Mouse (Mus musculus): ENCODE results near the gene Sema3d. TPM values are rescaled to one million over a fixed set of nuclear protein-coding genes. Genes with fewer than 3 reads are reported as not detected.

Gene Sema3d
- polyA plus RNA-seq, 1 experiment: 2.2 TPM

GRCm38 (mm10) chr5:12528596-12528995 is 145.4 kb downstream of the Sema3d start:
- no peaks in the 10 kb centered on the region for H3K36me3 ChIP-seq (ENCODE audit: control insufficient read depth, insufficient read depth, low read length)
- no peak for DNase-seq (ENCODE audit: low read depth in 1 of 2, low spot score in 2 of 2)
- H3K4me1 ChIP-seq (ENCODE audit: control insufficient read depth, insufficient read depth, insufficient read length): no peaks in the 10 kb centered on the region
- no peak overlapping the region for H3K4me3 ChIP-seq (ENCODE audit: extremely low read depth, insufficient read depth, insufficient read length)
- 89% methylated on average over 2 of the region's 2 CpGs for WGBS
- no peaks in the 10 kb centered on the region for H3K27me3 ChIP-seq (ENCODE audit: control insufficient read depth, insufficient read depth, low read length)
- no peak overlapping the region for H3K27ac ChIP-seq (ENCODE audit: insufficient read depth, low read length)
- TF ChIP-seq POLR2A (IDR thresholded peaks at IDR 0.05; ENCODE audit: low read depth, low read length) (no peak), CTCF (IDR thresholded peaks at IDR 0.05; ENCODE audit: extremely low read depth, insufficient read depth, insufficient read length, insufficient replicate concordance) (no peak)

DNA sequence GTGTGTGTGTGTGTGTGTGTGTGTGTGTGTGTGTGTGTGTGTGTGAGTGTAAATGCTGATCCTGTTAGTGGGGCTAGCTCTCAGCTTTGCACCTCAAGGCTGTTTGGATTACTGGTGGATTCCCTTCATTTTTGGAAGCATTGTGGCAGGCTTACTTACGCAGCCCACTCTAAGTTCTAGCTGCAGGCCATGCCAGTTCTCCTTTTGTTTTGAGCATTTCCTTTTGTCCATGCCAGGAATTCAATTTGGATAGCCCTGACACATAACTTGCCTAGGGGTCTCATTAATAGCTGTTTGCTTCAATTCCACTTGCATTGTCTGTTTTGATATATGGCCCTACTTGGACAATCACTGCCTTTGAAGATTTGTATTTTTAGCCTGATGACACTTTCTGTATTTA is 146.6 kb downstream of the Sema3d start:
- WGBS: 83% methylated on average over 1 of the region's 1 CpGs

DNA sequence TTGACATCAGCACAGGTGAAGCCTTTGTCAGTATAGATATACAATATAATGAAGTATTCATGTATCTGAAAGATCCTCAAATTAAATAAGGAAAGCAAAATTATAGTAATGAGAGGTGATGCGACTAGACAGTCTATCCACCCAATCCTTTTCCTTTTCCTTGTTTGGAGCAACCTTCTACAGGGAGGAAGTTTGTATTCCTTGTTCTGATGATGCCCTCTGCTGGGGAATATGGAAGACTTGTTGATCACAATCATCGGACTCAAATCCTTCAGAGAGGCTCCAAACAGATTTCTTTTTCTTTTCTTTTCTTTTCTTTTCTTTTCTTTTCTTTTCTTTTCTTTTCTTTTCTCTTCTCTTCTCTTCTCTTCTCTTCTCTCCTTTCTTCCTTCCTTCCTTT is 158.1 kb downstream of the Sema3d start:
- TF ChIP-seq CTCF (IDR thresholded peaks at IDR 0.05; ENCODE audit: extremely low read depth, insufficient read depth, insufficient read length, insufficient replicate concordance) (no peak), POLR2A (IDR thresholded peaks at IDR 0.05; ENCODE audit: low read depth, low read length) (no peak)
- H3K27me3 ChIP-seq (ENCODE audit: control insufficient read depth, insufficient read depth, low read length): no peaks in the 10 kb centered on the region
- 73% methylated on average over 2 of the region's 2 CpGs for WGBS
- no peak overlapping the region for H3K4me3 ChIP-seq (ENCODE audit: extremely low read depth, insufficient read depth, insufficient read length)
- no peak overlapping the region for H3K27ac ChIP-seq (ENCODE audit: insufficient read depth, low read length)
- no peak for DNase-seq (ENCODE audit: low read depth in 1 of 2, low spot score in 2 of 2)
- H3K36me3 ChIP-seq (ENCODE audit: control insufficient read depth, insufficient read depth, low read length): no peaks in the 10 kb centered on the region
- no peaks in the 10 kb centered on the region for H3K4me1 ChIP-seq (ENCODE audit: control insufficient read depth, insufficient read depth, insufficient read length)

More for the DNA sequence above, 146.6 kb downstream of the Sema3d start:
- no peak for DNase-seq (ENCODE audit: low read depth in 1 of 2, low spot score in 2 of 2)
- Histone ChIP-seq H3K4me1 (ENCODE audit: control insufficient read depth, insufficient read depth, insufficient read length) (no peaks in the 10 kb centered on the region), H3K27me3 (ENCODE audit: control insufficient read depth, insufficient read depth, low read length) (no peaks in the 10 kb centered on the region), H3K36me3 (ENCODE audit: control insufficient read depth, insufficient read depth, low read length) (no peaks in the 10 kb centered on the region), H3K4me3 (ENCODE audit: extremely low read depth, insufficient read depth, insufficient read length) (no peak overlapping the region), H3K27ac (ENCODE audit: insufficient read depth, low read length) (no peak overlapping the region)
- TF ChIP-seq POLR2A (IDR thresholded peaks at IDR 0.05; ENCODE audit: low read depth, low read length) (no peak), CTCF (IDR thresholded peaks at IDR 0.05; ENCODE audit: extremely low read depth, insufficient read depth, insufficient read length, insufficient replicate concordance) (no peak)

DNA sequence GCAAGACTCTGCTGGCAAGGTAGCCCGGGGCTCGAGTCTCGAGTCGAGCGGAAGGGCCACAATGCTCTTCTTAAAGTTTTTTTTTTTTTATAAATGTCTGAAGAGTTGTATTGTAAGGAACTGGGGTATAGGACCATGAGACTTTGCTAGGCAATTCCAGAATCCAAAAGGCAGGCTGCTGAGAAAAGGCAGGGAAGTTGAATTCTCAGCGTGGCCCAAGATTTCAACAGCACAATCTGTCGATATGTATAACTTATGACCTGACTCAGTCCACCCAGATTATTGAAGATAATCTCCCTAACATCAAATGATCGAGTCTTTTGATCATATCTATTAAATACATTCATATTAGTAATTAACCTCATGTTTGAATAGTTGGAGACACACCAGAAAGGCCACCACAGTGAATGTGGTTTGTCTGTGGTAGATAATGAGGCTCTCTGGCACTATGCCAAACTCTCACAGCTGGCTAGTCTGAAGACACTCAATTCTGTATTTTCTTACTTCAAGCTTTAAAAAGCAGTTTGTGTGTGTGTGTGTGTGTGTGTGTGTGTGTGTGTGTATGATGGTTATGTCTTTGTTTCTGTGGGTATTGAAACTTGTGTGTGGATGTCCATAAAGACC is 166.0 kb downstream of the Sema3d start:
- 88% methylated on average over 8 of the region's 8 CpGs for WGBS
- no peak for DNase-seq (ENCODE audit: low read depth in 1 of 2, low spot score in 2 of 2)
- Histone ChIP-seq H3K27me3 (ENCODE audit: control insufficient read depth, insufficient read depth, low read length) (no peaks in the 10 kb centered on the region), H3K4me1 (ENCODE audit: control insufficient read depth, insufficient read depth, insufficient read length) (no peaks in the 10 kb centered on the region), H3K36me3 (ENCODE audit: control insufficient read depth, insufficient read depth, low read length) (no peaks in the 10 kb centered on the region), H3K27ac (ENCODE audit: insufficient read depth, low read length) (no peak overlapping the region), H3K4me3 (ENCODE audit: extremely low read depth, insufficient read depth, insufficient read length) (no peak overlapping the region)
- TF ChIP-seq POLR2A (IDR thresholded peaks at IDR 0.05; ENCODE audit: low read depth, low read length): no peak

DNA sequence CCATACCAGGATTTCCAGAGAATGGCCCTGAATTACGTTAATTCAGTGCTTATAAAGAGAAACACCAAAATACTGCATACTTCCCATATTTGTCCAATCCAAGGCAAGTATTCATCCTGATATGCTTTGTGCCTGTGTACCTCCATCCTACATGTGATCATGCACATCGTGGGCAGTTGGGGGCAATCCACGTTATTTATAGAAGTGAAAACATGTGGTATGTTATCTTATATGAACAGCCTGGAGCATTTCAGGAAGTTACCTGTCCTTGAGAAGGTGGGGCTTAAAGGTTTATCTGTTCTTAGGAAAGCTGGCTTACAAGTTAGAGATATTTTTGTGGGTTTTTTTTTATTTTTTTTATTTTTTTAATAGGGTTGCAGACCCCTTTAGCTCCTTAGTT is 172.2 kb downstream of the Sema3d start:
- no peak overlapping the region for H3K4me3 ChIP-seq (ENCODE audit: extremely low read depth, insufficient read depth, insufficient read length)
- no peak overlapping the region for H3K27ac ChIP-seq (ENCODE audit: insufficient read depth, low read length)
- no peak for DNase-seq (ENCODE audit: low read depth in 1 of 2, low spot score in 2 of 2)
- no peaks in the 10 kb centered on the region for H3K4me1 ChIP-seq (ENCODE audit: control insufficient read depth, insufficient read depth, insufficient read length)
- no peaks in the 10 kb centered on the region for H3K27me3 ChIP-seq (ENCODE audit: control insufficient read depth, insufficient read depth, low read length)
- TF ChIP-seq CTCF (IDR thresholded peaks at IDR 0.05; ENCODE audit: extremely low read depth, insufficient read depth, insufficient read length, insufficient replicate concordance) (no peak), POLR2A (IDR thresholded peaks at IDR 0.05; ENCODE audit: low read depth, low read length) (no peak)
- 57% methylated on average over 3 of the region's 3 CpGs for WGBS
- H3K36me3 ChIP-seq (ENCODE audit: control insufficient read depth, insufficient read depth, low read length): no peaks in the 10 kb centered on the region

DNA sequence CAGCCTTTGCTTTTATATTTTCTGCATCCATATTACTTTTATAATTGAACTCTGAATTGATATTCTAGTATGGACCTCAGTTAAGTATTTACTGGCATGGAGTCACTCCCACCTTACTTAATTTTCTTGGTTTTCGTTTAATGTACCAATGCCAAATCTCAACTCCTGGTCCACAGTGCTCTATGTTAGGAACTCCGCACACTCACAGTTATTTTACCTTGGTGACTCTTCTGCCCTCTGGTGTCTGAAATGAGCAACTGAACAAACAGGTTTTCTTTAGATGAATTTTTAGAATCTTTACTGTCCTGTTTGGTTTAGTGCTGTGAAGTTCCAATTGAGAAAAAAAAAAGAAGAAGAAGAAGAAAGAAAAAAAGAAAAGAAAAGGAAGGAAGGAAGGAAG is 174.7 kb downstream of the Sema3d start:
- Histone ChIP-seq H3K27ac (ENCODE audit: insufficient read depth, low read length) (no peak overlapping the region), H3K27me3 (ENCODE audit: control insufficient read depth, insufficient read depth, low read length) (no peaks in the 10 kb centered on the region), H3K4me3 (ENCODE audit: extremely low read depth, insufficient read depth, insufficient read length) (no peak overlapping the region), H3K36me3 (ENCODE audit: control insufficient read depth, insufficient read depth, low read length) (no peaks in the 10 kb centered on the region), H3K4me1 (ENCODE audit: control insufficient read depth, insufficient read depth, insufficient read length) (no peaks in the 10 kb centered on the region)
- TF ChIP-seq POLR2A (IDR thresholded peaks at IDR 0.05; ENCODE audit: low read depth, low read length) (no peak), CTCF (IDR thresholded peaks at IDR 0.05; ENCODE audit: extremely low read depth, insufficient read depth, insufficient read length, insufficient replicate concordance) (no peak)
- WGBS: 39% methylated on average over 2 of the region's 2 CpGs
- no peak for DNase-seq (ENCODE audit: low read depth in 1 of 2, low spot score in 2 of 2)

DNA sequence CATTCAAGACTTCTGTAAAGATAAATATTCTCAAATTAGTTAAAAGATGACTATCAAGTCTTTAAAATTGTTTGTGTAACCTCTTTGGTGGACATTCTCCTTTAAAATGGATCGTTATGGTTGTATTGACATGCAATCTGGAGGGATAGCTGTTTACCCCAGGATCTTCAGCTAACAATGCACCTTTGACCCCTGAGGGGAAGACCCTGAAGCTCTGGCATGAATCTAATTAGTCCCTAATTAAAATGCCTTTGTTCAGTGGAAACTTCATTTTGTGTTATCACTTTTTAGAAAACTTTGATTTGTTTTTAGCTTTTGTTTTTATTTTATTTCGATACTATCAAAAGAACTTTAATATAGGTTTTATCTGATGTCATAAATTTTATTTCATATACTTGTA is 178.6 kb downstream of the Sema3d start:
- H3K36me3 ChIP-seq (ENCODE audit: control insufficient read depth, insufficient read depth, low read length): no peaks in the 10 kb centered on the region
- no peaks in the 10 kb centered on the region for H3K27me3 ChIP-seq (ENCODE audit: control insufficient read depth, insufficient read depth, low read length)
- H3K4me1 ChIP-seq (ENCODE audit: control insufficient read depth, insufficient read depth, insufficient read length): no peaks in the 10 kb centered on the region
- no peak for DNase-seq (ENCODE audit: low read depth in 1 of 2, low spot score in 2 of 2)
- no peak overlapping the region for H3K27ac ChIP-seq (ENCODE audit: insufficient read depth, low read length)
- 52% methylated on average over 2 of the region's 2 CpGs for WGBS
- no peak overlapping the region for H3K4me3 ChIP-seq (ENCODE audit: extremely low read depth, insufficient read depth, insufficient read length)
- TF ChIP-seq CTCF (IDR thresholded peaks at IDR 0.05; ENCODE audit: extremely low read depth, insufficient read depth, insufficient read length, insufficient replicate concordance) (no peak), POLR2A (IDR thresholded peaks at IDR 0.05; ENCODE audit: low read depth, low read length) (no peak)
